Mouse (Mus musculus) naive thymus-derived CD4-positive, alpha-beta T cell, adult 2 months (primary cell): Measurements from ENCODE around the gene Tardbp.

Experiments used
- DNase-seq: peaks from one replicate; pipeline ENCODE4 v3.0.0-alpha.2; 2011; ENCODE audit warnings: low read depth

Gene Tardbp

DNA sequence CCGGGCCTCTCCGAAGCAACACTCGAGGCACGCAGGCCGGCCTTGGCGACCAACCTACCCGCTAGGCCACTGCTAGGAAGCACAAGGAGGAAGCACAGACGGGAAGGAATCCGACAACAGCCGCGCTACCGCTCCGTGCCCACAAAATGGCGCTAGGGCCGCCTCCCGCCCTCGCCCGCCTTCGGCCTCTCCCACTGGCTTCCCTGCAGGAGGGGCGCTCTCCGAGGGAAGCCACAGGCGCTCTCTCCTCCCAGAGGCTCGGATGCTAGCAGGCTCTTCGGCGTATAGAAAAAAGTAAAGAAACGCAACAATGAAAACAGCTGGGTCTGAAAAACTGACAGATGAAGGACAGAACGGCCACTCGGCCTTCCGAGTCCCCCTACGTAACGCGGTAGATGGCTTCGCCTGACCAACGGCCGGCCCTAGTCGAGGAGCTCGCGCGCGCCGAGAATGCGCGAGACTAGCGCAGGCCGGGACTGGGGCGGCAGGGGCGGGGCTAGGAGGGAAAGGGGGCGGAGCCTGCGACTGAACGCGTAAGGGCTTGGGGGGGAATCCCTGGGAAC is at the start of gene Tardbp:
Tardbp (minus strand) TSS at position 397 of the 563 bp plus-strand sequence.
- DNase-seq, result peak; percentile 98

DNA sequence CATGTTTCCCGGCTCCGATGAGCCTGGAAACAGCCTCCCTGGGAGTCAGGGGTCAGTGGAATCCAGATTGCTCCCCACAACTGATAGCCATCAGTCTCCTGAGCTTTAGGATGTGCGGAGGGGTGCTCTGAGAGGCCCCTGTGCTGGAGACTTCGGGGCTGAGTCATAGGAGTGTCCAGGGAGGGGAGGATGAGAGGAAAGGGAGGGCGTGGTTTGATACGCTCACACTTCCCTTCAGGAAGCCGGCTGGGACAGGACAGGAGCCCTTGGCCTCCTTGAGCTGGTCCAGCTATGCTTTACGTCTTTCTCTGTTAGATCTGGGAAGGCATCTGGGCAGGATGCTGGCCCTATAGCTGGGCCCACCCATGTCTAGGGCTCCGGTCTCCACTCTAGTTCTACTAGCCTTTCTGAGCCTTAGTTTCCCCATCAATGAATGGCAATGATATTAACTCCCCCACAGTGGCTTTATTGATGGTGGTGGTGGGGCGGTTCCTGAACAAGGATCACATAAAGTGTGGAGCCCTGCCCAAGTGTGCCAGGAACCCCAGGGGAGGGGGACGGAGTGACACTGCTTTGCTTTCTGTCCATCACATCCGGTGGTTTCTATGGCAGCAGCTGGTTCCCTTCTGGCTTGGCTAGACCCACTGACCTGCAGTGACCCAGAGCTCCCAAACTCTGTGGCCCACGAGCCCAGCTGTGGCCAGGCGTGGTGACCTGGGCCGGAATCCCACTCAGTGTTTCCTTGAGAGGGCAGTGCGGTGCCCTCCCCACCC is 49.6 kb upstream of the Tardbp start:
- no peak for DNase-seq

DNA sequence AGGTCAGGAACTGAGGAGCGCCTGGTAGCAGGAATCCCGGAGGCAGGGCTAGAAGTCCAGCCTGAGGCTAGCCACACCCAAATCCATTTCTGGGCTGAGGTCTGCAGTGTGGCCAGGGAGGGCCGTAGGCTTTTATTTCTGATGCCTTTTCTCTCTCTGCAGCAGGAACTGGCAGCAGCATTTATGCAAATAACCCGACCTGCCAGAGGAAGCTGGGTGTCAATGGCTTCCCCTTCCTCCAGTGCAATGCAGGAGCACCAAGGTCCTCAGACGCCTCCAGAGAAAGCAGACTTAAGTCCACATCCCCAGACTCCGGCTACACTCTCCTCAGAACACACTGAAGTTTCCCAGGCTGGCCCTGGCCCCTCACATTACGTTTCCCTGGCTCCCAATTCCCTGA is 48.2 kb upstream of the Tardbp start:
- no peak for DNase-seq

- DNase-seq, result no peak
These were observed 44.6 kb upstream of the Tardbp start for GRCm38 (mm10) chr4:148671230-148671947.

GRCm38 (mm10) chr4:148667006-148667755 is 40.4 kb upstream of the Tardbp start:
- no peak for DNase-seq

- no peak for DNase-seq
These were observed 37.2 kb upstream of the Tardbp start for GRCm38 (mm10) chr4:148664021-148664420.

GRCm38 (mm10) chr4:148663326-148663725 is 36.5 kb upstream of the Tardbp start:
- DNase-seq, result no peak

DNA sequence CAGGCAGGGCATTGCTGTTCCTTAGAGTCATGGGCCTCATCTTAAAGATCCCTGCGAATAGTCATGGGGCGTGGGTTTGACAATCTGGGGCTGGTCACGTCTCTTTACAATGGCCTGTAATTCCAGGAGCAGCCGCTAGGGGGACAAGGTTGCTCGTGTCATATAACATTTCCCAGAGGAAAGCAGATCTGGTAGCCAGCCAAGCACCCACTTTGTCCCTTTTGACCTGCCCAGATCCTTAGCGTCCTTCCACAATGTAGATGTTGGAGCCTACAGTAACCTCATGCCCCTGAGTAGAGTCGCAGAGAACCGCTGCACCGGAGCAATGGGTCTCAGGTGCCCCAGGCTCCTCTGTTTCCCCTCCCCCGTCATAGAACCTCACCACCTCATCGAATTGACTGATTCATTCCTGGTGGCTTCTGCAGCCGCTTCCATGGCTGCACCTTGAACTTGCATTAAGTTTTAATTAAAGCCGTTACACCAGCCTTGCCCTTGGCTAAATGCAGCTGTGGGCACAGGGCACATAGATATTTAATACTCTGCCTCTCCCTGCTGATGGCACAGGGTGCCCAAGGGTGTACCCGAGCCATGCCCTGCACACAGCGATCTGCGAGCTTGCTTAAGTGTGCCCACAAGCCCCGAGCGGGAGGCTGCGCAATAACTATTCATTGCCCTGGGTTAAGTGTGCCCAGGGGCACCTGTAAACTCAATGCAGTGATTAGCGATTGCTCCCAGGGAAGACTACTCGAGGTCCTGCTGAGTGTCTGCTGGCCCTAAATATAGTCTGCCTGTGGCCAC is 35.5 kb upstream of the Tardbp start:
- peak; percentile 83 for DNase-seq

DNA sequence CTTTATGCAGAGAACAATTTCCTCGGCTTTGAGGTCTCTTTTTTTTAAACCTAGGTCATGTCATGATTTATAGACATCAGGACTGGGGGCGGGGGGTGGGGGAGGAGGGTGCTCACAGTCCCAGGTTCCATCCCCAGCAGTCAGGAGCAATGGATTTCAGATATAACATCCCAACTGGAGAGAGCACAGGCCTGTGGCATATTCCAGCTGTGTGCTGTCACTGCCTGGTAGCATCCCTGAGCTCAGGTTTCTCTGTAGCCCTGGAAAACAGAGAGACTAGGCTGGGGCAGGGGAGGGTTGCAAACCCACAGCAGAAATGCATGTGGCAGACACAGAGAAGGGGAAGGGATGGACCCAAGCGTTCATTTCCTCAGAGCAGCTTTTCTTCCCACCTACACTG is 33.4 kb upstream of the Tardbp start:
- no peak for DNase-seq

GRCm38 (mm10) chr4:148657776-148658175 is 31.0 kb upstream of the Tardbp start:
- DNase-seq, result peak; percentile 62

DNA sequence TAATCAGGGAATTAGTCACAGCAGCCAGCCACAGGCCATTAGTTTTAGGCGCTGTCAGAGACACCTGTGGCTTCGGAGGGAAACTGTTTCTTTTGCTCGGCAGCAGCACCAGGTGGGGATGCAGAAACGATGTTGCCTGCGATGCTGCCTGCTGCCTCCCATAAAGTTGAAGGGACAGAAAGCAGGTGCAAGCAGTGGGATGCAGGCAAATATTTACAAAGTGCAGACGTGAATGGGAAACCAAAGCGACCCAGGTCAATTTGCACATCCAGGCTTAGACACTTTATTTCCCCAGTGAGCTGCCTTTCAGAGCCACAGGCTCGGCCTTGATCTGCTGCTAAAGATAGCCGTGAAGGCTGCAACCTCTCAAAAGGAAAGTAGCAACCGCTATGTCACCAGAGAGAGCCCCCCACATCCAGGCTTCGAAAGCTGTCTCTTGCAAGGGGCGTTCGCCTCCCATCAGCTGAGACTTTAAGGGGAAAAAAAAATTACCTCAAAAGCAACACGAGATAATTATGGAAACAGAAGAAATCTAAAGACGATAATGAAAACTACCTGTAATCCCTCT is 30.0 kb upstream of the Tardbp start:
- no peak for DNase-seq

- peak; percentile 56 for DNase-seq
These were observed 28.0 kb upstream of the Tardbp start for GRCm38 (mm10) chr4:148654701-148655398.

- no peak for DNase-seq
These were observed 24.2 kb upstream of the Tardbp start for GRCm38 (mm10) chr4:148651045-148651444.

GRCm38 (mm10) chr4:148649309-148649708 is 22.5 kb upstream of the Tardbp start:
- no peak for DNase-seq

GRCm38 (mm10) chr4:148646616-148647015 is 19.8 kb upstream of the Tardbp start:
- no peak for DNase-seq

GRCm38 (mm10) chr4:148644926-148645325 is 18.1 kb upstream of the Tardbp start:
- DNase-seq, result no peak

DNA sequence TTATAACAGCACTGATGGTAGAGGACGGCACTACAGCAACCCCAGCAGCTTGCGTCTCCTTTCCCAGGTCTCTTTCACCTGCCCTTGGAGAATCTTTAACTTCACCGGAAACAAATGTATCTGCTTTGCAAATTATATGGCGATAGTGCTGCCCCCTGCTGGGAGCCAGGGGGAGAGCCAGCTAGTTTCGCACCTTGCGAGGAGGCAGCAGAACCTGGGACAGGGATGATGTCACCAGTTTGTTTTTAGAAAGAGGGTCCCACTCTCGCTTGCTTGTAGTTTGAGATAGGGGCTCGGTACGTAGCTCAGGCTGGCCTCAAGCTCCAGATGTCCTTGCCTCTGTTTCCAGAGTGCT is 17.3 kb upstream of the Tardbp start:
- peak; percentile 89 for DNase-seq

DNA sequence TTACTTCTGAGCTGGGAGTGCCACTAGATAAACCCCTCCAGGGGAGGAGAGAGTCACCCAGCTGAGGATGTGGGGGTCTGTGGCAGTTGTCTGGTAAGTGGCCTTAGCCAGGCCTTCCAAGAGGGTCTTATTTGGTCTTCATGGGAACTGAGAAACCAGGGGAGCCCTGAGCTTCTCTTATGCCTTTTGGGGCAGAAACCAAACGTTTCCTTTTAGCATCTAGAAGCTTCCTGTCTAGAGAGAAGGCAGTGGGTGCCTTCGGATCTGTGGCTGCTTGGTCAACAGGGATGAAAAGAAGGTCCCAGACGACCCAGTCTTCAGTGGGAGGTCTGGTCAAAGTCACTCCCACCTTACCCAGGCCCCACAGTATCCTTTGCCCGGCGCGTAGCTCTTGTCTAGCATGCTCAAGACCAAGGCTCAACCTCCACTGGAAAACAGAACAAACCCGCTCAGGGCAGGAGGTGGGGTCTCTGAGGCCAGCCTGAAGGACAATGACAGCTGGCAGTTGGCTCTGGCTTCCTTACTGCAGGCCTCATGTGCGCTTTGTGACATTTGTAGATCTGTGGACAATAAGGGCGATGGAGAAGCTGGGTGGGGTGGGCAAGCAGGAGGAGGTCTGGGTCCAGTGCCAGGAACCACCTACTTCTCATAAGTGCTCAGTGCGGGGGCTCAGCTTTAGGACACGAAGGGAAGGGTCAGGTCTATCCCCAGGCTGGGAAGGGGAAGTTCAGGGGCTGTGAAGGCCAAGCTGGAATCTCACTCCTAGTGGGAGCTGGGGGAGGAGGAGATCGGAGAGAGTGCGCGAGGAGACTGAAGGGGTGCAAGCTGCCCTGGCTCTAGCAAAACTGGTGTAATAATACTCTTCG is 16.7 kb upstream of the Tardbp start, which contains the start of gene Gm572:
Gm572 (plus strand) TSS at position 27 of the 866 bp plus-strand sequence.
- DNase-seq, result no peak

- DNase-seq, result no peak
These were observed 14.3 kb upstream of the Tardbp start for GRCm38 (mm10) chr4:148641121-148641520.

- DNase-seq, result no peak
These were observed 12.6 kb upstream of the Tardbp start for GRCm38 (mm10) chr4:148639455-148639854.
